8 mouse cellular contexts compared by ENCODE assay signal in genomic region chr5:114134091-114134534, GRCm38 (mm10). TPM values are rescaled to one million over a fixed set of nuclear protein-coding genes. Genes with fewer than 3 reads are reported as not detected.
A peak's percentile ranks its signal among the peaks of the same experiment; 100 is the strongest.
DNase-seq lines count a peak whose midpoint lies in the region; TF ChIP-seq lines count a peak whose summit lies in the region.
"Had no signal": no experiment of that assay in that cellular context is flagged by ENCODE, and none has a peak within 500 bp of the region (broad histone marks: within the 10 kb centered on the region; RNA-seq: fewer than 3 reads in every experiment).

No protein-coding gene starts in this region.

- TF ChIP-seq CTCF in lung, adult 2 months (IDR thresholded peaks at IDR 0.05; ENCODE audit: insufficient read depth, low read length), result peak; percentile 31; the same call in 1 of the 2 replicates

- TF ChIP-seq POLR2A in lung, adult 2 months (IDR thresholded peaks at IDR 0.05; ENCODE audit: borderline replicate concordance, extremely low read depth, low read depth, low read length), result no peak

- intact Hi-C loops in heart, postnatal 14 days (cut with DNase I), result no loop called here

- H3K4me3 ChIP-seq in lung, adult 2 months (replicated peaks; ENCODE audit: extremely low read depth, low read depth, low read length), result no peak overlapping the region

- H3K4me1 ChIP-seq in lung, adult 2 months (ENCODE audit: control insufficient read depth, insufficient read depth, low read length), result peaks cover 7% of the 10 kb centered on the region

- DNase-seq in right cerebral cortex, adult 18-20 months, result peak; percentile 43
- no peak for DNase-seq in right cerebral cortex, postnatal 36 days (ENCODE audit: low spot score in 2 of 2)
- peak; percentile 67 for DNase-seq in adrenal gland, adult 8-10 months
- peak; percentile 35 for DNase-seq in embryo, embryonic 11 days
- DNase-seq in heart, postnatal 14 days, result peak; percentile 72 to 78
- DNase-seq in lung, adult 2 months, result peak; percentile 59
- DNase-seq in thymus, postnatal 25 days, result peak; percentile 20

- WGBS in lung, adult 2 months, result 40% methylated on average over 6 of the region's 6 CpGs

RNA-seq across cellular contexts. Expression of gene Ung, which starts 3.9 kb away (rescaled TPM):
- 1 to 10 TPM; 2.4 to 3.1 (median 2.8) TPM for total RNA-seq in adrenal gland, adult 8-10 months (2022)
- 10 to 100 TPM; 24.1 to 26.9 TPM for total RNA-seq in heart, postnatal 14 days (2021)
- polyA plus RNA-seq in lung, adult 2 months (2012; rRNA removed), result 2.2 and 3.0 TPM in 2 replicates

RNA-seq across cellular contexts. Expression of gene Alkbh2, which starts 6.1 kb away (rescaled TPM):
- 10 to 100 TPM in 3 of 4 experiments, 1 to 10 TPM in 1; 5.8 to 13.5 (median 11.7) TPM for total RNA-seq in adrenal gland, adult 8-10 months (2022)
- 1 to 10 TPM; 2.0 to 2.3 TPM for total RNA-seq in heart, postnatal 14 days (2021)
- polyA plus RNA-seq in lung, adult 2 months (2012; rRNA removed), result 7.7 and 8.6 TPM in 2 replicates

RNA-seq across cellular contexts. Expression of gene Acacb, which starts 12.2 kb away (rescaled TPM):
- total RNA-seq in adrenal gland, adult 8-10 months (2022), result 10 to 100 TPM; 68.9 to 85.3 (median 72.7) TPM
- total RNA-seq in heart, postnatal 14 days (2021), result 100 to 1,000 TPM; 184 to 195 TPM
- polyA plus RNA-seq in lung, adult 2 months (2012; rRNA removed), result 20.0 and 37.5 TPM in 2 replicates

RNA-seq across cellular contexts. Expression of gene Svop, which starts 42.7 kb away (rescaled TPM):
- 1 to 10 TPM; 3.6 to 5.4 (median 4.9) TPM for total RNA-seq in adrenal gland, adult 8-10 months (2022)
- total RNA-seq in heart, postnatal 14 days (2021), result under 1 TPM in 1 of 2 experiments, not detected in 1; 0.19 TPM
- not detected in 2 replicates for polyA plus RNA-seq in lung, adult 2 months (2012; rRNA removed)
- total RNA-seq: gastrocnemius, postnatal 4 days had no signal

Comparison
In these comparisons a context has a peak if more than half of its experiments do, and no peak if none do; other contexts are left out.
1. DNase-seq: peak in right cerebral cortex, adult 18-20 months (single experiment), adrenal gland, adult 8-10 months (single experiment), embryo, embryonic 11 days (single experiment), heart, postnatal 14 days (2 of 2), lung, adult 2 months (single experiment) and thymus, postnatal 25 days (single experiment); none in right cerebral cortex, postnatal 36 days (0 of 2).
2. RNA of gene Ung, which starts 3.9 kb away (total RNA-seq): 24.1 to 26.9 TPM in heart, postnatal 14 days; 2.4 to 3.1 TPM in adrenal gland, adult 8-10 months; every median in the first group is over 4 times any median in the second.